Mouse (Mus musculus): Measurements from ENCODE around the gene Dcpp2.
"Not testable (repeated sequence)": the region's sequence is repeated elsewhere in the genome, so short reads cannot be mapped to it uniquely, and the experiment has no call there.

Dcpp2 gene

GRCm38 (mm10) chr17:23931157-23931556, 50.5 kb downstream of the Dcpp2 start:
- DNase-seq = peak; percentile 25

GRCm38 (mm10) chr17:23941372-23941771, 60.7 kb downstream of the Dcpp2 start, which contains the start of gene Sbp:
Gene Sbp (plus strand): TSS chr17:23941672.
- DNase-seq = no peak

- DNase-seq = not testable (repeated sequence)
These were observed 66.8 kb downstream of the Dcpp2 start for GRCm38 (mm10) chr17:23947486-23947885.

GRCm38 (mm10) chr17:23949068-23949467, 68.4 kb downstream of the Dcpp2 start:
- DNase-seq = no peak
